Mouse (Mus musculus) inflammation-experienced regulatory T-cells, adult 6 months (primary cell): ENCODE data around the gene Mcur1. TPM values are rescaled to one million over a fixed set of nuclear protein-coding genes. Genes with fewer than 3 reads are reported as not detected.

Experiments
- ATAC-seq: one replicate; pipeline ENCODE4 v1.8.0; 2017
- polyA plus RNA-seq, 3 experiments: library from polyadenylated mRNA; unstranded; fragments of 100-300 nt; shearing (Covaris generic); gene quantifications; one replicate each; pipeline ENCODE4 v1.2.1; 2017

The Mcur1 gene
- polyA plus RNA-seq, 3 experiments from 2014 or later: 7.1 to 19.0 (median 17.0) TPM

- no peak for ATAC-seq
Measured at GRCm38 (mm10) chr13:43525363-43526134, 34.4 kb downstream of the Mcur1 start.

GRCm38 (mm10) chr13:43524491-43525362, 35.3 kb downstream of the Mcur1 start:
- ATAC-seq: no peak

GRCm38 (mm10) chr13:43523906-43524480, 36.0 kb downstream of the Mcur1 start:
- ATAC-seq: no peak

DNA sequence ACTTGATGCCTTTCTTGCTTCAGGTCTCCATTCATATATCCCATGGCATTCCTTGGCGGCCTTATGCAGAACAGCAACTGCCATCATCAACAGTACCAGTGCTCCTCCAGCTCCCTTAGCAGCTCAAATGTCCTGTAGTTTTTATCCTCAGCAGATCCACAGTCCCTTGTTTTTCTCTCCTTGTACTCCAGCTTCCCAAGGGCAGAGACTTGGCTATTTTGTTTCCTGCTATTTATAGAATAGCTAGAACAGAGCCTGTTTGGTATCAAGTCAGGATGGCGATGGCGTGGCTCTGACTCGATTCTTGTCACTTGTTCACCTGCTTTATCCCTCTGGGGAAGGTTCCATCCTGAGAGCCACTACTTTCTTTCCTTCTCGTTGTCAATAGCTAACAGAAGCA, 38.1 kb downstream of the Mcur1 start:
- no peak for ATAC-seq

DNA sequence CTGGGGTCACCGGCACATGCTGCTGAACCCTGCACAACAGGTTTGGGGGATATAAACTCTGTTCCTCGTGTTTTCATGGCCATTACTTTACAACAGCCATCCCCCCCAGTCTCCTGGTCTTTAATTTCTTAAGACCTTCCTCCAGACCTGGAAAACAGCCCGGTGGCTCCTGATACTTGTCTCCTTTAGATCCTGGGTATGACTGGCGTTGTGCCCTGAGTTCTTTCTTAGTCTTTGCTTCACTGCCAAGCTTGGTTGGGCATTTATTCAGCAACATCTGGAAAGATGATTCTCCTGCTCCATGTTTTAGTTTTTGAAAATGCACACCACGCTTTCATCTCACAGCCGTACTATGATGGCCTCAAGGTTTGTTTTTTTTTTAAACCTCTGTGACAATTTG, 40.7 kb downstream of the Mcur1 start:
- no peak for ATAC-seq

GRCm38 (mm10) chr13:43517371-43517770, 42.6 kb downstream of the Mcur1 start:
- ATAC-seq: no peak

GRCm38 (mm10) chr13:43516931-43517330, 43.1 kb downstream of the Mcur1 start:
- no peak for ATAC-seq

- no peak for ATAC-seq
Measured at GRCm38 (mm10) chr13:43516119-43516518, 43.9 kb downstream of the Mcur1 start.

- ATAC-seq: no peak
Measured at GRCm38 (mm10) chr13:43514950-43515358, 45.0 kb downstream of the Mcur1 start.

DNA sequence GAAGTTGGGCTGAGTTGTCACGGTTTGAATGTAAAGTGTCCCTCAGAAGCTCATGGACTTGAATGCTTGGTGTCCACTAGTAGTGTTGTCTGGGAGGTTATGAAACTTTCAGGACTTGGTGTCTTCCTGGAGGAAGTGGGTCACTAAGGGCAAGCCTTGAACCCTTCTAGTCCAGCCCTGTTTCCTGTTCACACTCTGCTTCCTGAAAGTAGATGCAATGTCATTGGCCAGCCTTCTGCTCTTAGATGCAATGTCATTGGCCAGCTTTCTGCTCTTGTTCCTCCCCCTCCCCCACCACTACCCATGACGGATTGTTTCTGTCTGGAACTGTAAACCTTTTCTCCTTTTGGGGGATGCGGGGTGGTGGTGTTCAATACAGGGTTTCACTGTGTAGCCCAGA, 47.3 kb downstream of the Mcur1 start:
- no peak for ATAC-seq

- no peak for ATAC-seq
Measured at GRCm38 (mm10) chr13:43505798-43506197, 54.2 kb downstream of the Mcur1 start.

DNA sequence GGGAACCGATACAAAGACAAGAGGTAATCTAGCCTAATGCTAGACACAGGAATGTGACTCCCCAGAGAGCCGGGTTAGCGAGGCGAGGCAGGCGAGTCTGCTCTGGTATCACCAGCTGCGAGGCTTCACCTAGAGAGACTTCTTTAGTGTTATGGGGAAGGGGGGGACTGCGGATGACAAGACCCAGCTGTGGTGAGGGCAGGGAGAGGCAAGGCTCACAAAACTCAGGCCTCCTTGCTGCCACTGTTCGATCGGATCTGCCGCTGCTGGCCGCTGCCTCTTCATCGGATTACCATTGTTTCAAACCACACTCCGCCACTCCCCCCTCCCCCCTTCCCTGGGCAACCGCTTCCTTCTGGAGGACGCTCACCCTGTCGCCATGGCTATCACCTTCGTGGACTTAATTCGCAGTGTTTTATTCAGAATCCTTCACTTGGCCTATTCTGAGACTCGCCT, 56.6 kb downstream of the Mcur1 start:
- no peak for ATAC-seq

DNA sequence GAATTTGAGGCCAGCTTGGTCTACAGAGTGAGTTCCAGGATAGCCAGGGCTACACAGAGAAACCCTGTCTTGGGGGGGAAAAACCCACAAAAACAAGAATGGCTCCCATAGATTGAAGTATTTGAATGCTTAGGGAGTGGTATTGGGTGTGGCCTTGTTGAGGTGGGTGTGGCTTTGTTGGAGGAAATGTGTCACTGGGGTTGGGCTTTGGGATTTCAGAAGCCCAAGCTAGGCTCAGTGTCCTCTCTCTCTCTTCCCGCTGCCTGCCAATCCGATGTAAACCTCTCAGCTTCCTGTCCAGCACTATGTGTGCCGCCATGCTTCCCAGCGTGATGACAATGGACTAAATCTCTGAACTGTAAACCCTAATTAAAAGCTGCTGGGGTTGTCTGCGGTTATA, 58.4 kb downstream of the Mcur1 start:
- no peak for ATAC-seq

DNA sequence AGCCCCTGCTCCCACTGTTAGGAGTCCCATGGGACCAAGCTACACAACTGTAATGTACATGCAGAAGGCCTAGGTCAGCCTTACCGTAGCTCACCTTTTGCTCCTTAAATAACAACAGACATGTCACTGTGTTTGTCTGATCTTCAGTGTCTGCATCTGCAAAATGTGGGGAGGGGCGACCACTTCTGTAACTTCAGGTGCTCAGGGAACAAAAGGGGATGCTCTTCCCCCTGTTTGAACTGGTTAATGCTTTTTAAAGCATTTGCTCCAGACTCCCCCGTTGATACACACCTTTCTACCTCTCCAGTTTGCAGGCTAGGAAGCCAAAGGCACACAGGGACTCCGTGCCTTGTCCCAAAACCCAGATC, 59.5 kb downstream of the Mcur1 start:
- no peak for ATAC-seq

- no peak for ATAC-seq
Measured at GRCm38 (mm10) chr13:43499731-43500482, 60.1 kb downstream of the Mcur1 start.

GRCm38 (mm10) chr13:43498849-43499248, 61.1 kb downstream of the Mcur1 start:
- ATAC-seq: no peak

GRCm38 (mm10) chr13:43497769-43498168, 62.2 kb downstream of the Mcur1 start:
- no peak for ATAC-seq

DNA sequence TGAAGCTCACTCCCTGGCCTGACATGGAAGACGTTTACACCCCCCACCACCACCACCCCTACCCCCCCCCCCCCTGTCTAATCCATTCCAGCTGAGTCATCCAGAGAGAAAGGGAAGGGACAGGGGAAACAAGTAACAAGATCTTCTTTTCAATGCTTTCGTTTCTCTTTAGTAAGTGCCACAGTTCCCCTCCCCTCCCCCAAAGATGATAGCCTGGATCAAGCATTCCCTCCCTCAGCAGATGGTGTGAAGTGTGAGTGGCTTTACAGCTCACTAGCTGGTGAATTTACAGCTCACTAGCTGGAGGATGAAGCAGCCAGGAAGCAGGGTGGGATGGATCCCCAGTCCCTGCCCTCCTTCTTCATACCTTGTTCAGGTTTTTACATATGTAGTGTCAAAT, 63.3 kb downstream of the Mcur1 start:
- ATAC-seq: no peak

DNA sequence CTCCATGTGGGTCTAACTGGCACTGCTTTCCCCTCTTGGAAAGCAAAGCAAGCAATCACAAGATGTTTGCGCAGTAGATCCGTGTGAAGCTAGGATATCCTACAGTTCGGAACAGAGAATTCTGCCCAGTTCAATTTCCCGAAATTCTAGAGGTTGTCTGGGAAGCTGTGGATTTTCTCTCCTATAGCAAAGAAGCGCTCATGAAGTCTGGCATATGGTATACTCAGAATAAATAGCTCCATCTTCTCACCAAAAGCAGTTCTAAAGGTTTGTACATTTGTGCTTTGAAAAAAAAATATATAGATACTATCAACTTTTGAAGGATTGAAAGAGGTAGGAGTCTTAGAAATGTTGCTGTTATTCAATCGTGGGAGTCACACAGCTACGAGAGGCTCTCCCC, 64.3 kb downstream of the Mcur1 start:
- ATAC-seq: no peak

GRCm38 (mm10) chr13:43493725-43494124, 66.3 kb downstream of the Mcur1 start:
- no peak for ATAC-seq

GRCm38 (mm10) chr13:43493058-43493481, 66.9 kb downstream of the Mcur1 start:
- no peak for ATAC-seq
